Mouse (Mus musculus): ENCODE measurements at regions not wholly inside any gene's neighbourhood (a gene's known extent, or its start where the extent isn't known, plus 50 kb on each side); places are given as distances from the start of the nearest gene placed in this dataset.

GRCm38 (mm10) chr4:139907366-139907765 is 60.5 kb downstream of the Klhdc7a start:
- DNase-seq: no peak

- DNase-seq: no peak
These were observed 61.6 kb downstream of the Klhdc7a start for GRCm38 (mm10) chr4:139906176-139906575.

DNA sequence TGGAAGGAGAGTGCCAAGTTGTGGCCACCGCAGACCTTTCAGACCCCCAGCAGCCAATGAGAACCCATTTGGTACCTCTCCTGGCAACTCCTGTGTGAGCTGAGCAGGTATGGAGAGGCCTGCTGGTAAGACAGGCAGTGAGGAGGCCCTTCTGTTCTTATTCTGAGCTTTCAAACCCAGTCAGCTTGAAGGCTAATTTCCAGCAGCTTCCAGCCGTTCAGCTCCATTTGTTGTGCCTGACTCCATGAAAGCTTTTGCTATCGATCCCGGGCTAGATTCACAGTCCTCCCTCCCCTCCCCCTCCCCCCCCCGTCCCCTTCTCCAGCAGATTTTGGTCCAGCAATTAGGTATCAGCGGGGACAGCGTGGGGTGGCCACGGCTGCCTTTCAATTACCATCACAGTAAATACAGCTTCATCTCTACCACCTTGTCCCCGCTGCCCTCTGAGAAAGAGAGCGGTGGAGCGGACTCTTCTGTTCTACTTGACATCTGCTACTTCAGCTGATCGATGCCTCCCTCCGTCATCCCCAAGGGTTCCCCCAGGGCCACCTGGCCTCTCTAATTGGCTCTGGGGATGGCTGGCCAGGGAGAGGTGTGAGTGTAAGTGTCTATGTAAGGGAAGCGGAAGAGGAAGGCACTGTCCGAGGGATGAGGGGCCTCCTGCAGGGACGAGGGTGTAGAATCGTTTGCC is 62.6 kb downstream of the Klhdc7a start:
- DNase-seq: no peak

DNA sequence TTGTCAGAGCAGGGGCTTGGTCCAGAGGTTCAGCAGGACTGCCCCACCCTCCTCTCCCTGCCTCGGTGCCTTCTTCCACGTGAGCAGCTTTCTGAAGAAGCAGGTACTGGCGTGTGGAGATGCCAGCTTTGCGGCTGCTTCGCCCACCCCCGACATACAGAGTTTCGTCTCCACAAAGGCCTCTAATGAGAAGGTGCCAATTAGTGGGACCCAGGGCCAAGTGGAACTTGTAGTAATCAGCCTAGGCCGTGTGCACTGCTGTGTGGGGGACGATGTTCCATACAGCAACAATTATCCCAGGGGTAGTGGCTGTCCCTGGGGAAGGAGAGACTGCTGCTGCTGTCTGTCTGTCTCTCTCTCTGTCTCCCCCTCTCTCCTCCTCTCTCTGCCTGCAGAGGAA is 66.6 kb upstream of the Pax7 start:
- no peak for DNase-seq

- DNase-seq: no peak
These were observed 66.1 kb upstream of the Pax7 start for GRCm38 (mm10) chr4:139899410-139899809.

DNA sequence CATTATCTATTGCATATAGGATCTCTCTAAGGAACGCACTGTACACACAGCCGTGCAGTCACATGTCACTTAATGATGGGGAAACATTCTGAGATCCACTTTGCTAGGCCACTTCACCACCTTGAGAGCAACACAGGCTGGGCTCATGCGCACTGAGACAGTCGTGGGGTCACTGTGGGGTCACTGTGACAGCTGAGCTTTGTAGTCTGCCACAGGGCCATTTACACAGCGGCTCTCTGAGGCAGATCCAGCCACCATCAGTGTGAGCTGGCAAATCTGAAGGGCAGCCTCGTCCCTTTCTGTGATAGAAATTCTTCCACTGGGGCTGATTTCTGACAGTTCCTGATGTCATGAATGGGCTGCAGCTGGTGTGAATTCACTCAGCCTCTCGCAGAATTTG is 59.4 kb upstream of the Pax7 start:
- peak; percentile 8 to 36 for DNase-seq

- DNase-seq: no peak
These were observed 55.7 kb upstream of the Pax7 start for GRCm38 (mm10) chr4:139889013-139889412.
